Mouse (Mus musculus) activated CD4-positive, CD25-positive, alpha-beta regulatory T cell, adult 4 months (primary cell): Measurements from ENCODE around the gene Bicd2. TPM values are rescaled to one million over a fixed set of nuclear protein-coding genes. Genes with fewer than 3 reads are reported as not detected.

ENCODE experiments used
- ATAC-seq: one replicate; pipeline ENCODE4 v1.8.0; 2017
- polyA plus RNA-seq, 2 experiments: library from polyadenylated mRNA; unstranded; fragments of 100-300 nt; shearing (Covaris generic); gene quantifications; one replicate each; pipeline ENCODE4 v1.2.1; 2017

Gene Bicd2
- polyA plus RNA-seq, 2 experiments from 2014 or later: 5.8 to 6.2 TPM

- peak; percentile 65 for ATAC-seq
Measured at GRCm38 (mm10) chr13:49326246-49327206, 14.9 kb upstream of the Bicd2 start.

GRCm38 (mm10) chr13:49328101-49328500, 13.3 kb upstream of the Bicd2 start:
- no peak for ATAC-seq

GRCm38 (mm10) chr13:49333250-49333649, 8.1 kb upstream of the Bicd2 start:
- no peak for ATAC-seq

GRCm38 (mm10) chr13:49335077-49335982, 6.1 kb upstream of the Bicd2 start:
- ATAC-seq: no peak

- no peak for ATAC-seq
Measured at GRCm38 (mm10) chr13:49338893-49339546, 2.4 kb upstream of the Bicd2 start.

GRCm38 (mm10) chr13:49341831-49342722, 692 bp downstream of the Bicd2 start:
- no peak for ATAC-seq

- no peak for ATAC-seq
Measured at GRCm38 (mm10) chr13:49342723-49343100, 1.3 kb downstream of the Bicd2 start.

- ATAC-seq: no peak
Measured at GRCm38 (mm10) chr13:49344567-49344966, 3.2 kb downstream of the Bicd2 start.

- ATAC-seq: no peak
Measured at GRCm38 (mm10) chr13:49345476-49345875, 4.1 kb downstream of the Bicd2 start.

- no peak for ATAC-seq
Measured at GRCm38 (mm10) chr13:49348522-49348921, 7.1 kb downstream of the Bicd2 start.

GRCm38 (mm10) chr13:49349335-49349734, 8.0 kb downstream of the Bicd2 start:
- no peak for ATAC-seq

GRCm38 (mm10) chr13:49349836-49350505, 8.6 kb downstream of the Bicd2 start:
- ATAC-seq: no peak

- no peak for ATAC-seq
Measured at GRCm38 (mm10) chr13:49352581-49353159, 11.3 kb downstream of the Bicd2 start.

GRCm38 (mm10) chr13:49353422-49353821, 12.0 kb downstream of the Bicd2 start:
- no peak for ATAC-seq

GRCm38 (mm10) chr13:49353991-49354507, 12.7 kb downstream of the Bicd2 start:
- ATAC-seq: no peak

GRCm38 (mm10) chr13:49355461-49356061, 14.2 kb downstream of the Bicd2 start:
- no peak for ATAC-seq

GRCm38 (mm10) chr13:49356090-49356489, 14.7 kb downstream of the Bicd2 start:
- no peak for ATAC-seq

GRCm38 (mm10) chr13:49357367-49358026, 16.1 kb downstream of the Bicd2 start:
- no peak for ATAC-seq

- no peak for ATAC-seq
Measured at GRCm38 (mm10) chr13:49358184-49358583, 16.8 kb downstream of the Bicd2 start.
